Mouse (Mus musculus): ENCODE measurements at regions not wholly inside any gene's neighbourhood (a gene's known extent, or its start where the extent isn't known, plus 50 kb on each side); places are given as distances from the start of the nearest gene placed in this dataset.
"Not testable (repeated sequence)": the region's sequence is repeated elsewhere in the genome, so short reads cannot be mapped to it uniquely, and the experiment has no call there.

GRCm38 (mm10) chr15:3171774-3172173, 96.6 kb upstream of the Selenop start:
- no peak for DNase-seq (ENCODE audit: low spot score in 2 of 2)

- DNase-seq (ENCODE audit: low spot score in 2 of 2): no peak
Measured at GRCm38 (mm10) chr15:3174072-3174471, 94.3 kb upstream of the Selenop start.

- no peak for DNase-seq (ENCODE audit: low spot score in 2 of 2)
Measured at GRCm38 (mm10) chr15:3174848-3175247, 93.5 kb upstream of the Selenop start.

GRCm38 (mm10) chr15:3201912-3202653, 66.3 kb upstream of the Selenop start:
- DNase-seq (ENCODE audit: low spot score in 2 of 2): peak; percentile 21 to 66

- no peak for DNase-seq (ENCODE audit: low spot score in 2 of 2)
Measured at GRCm38 (mm10) chr15:3205522-3205921, 62.8 kb upstream of the Selenop start.

GRCm38 (mm10) chr15:3206076-3206475, 62.3 kb upstream of the Selenop start:
- DNase-seq (ENCODE audit: low spot score in 2 of 2): not testable (repeated sequence)

- DNase-seq (ENCODE audit: low spot score in 2 of 2): peak; percentile 41 to 77
Measured at GRCm38 (mm10) chr15:3213721-3214120, 54.6 kb upstream of the Selenop start.

- no peak for DNase-seq (ENCODE audit: low spot score in 2 of 2)
Measured at GRCm38 (mm10) chr15:3215201-3215600, 53.1 kb upstream of the Selenop start.
